Mouse (Mus musculus): ENCODE measurements around the gene Gm17364. TPM values are rescaled to one million over a fixed set of nuclear protein-coding genes. Genes with fewer than 3 reads are reported as not detected.
"Not testable (repeated sequence)": the region's sequence is repeated elsewhere in the genome, so short reads cannot be mapped to it uniquely, and the experiment has no call there.

Gene Gm17364
- total RNA-seq (2021): not detected
- long read RNA-seq, partial matches to known transcripts: 0 of 3 reads
- long read RNA-seq, other reads (novel, unspliced or antisense): 3 of 3 reads

GRCm38 (mm10) chr13:41273927-41274650 lies at the start of gene Gm17364:
Gene Gm17364, minus strand, starts transcription at chr13:41273977.
- DNase-seq (ENCODE audit: low spot score in 2 of 2): no peak

GRCm38 (mm10) chr13:41321433-41321832 lies 47.7 kb upstream of the Gm17364 start:
- DNase-seq (ENCODE audit: low spot score in 2 of 2): no peak

GRCm38 (mm10) chr13:41320749-41321148 lies 47.0 kb upstream of the Gm17364 start:
- DNase-seq (ENCODE audit: low spot score in 2 of 2): no peak

- peak; percentile 43 to 88 for DNase-seq (ENCODE audit: low spot score in 2 of 2)
These were observed 28.9 kb upstream of the Gm17364 start for GRCm38 (mm10) chr13:41302716-41303115.

- DNase-seq (ENCODE audit: low spot score in 2 of 2): no peak
These were observed 26.3 kb upstream of the Gm17364 start for GRCm38 (mm10) chr13:41300037-41300436.

GRCm38 (mm10) chr13:41298996-41299395 lies 25.2 kb upstream of the Gm17364 start:
- DNase-seq (ENCODE audit: low spot score in 2 of 2): no peak

GRCm38 (mm10) chr13:41298533-41298932 lies 24.8 kb upstream of the Gm17364 start:
- no peak for DNase-seq (ENCODE audit: low spot score in 2 of 2)

GRCm38 (mm10) chr13:41296396-41296795 lies 22.6 kb upstream of the Gm17364 start:
- no peak for DNase-seq (ENCODE audit: low spot score in 2 of 2)

GRCm38 (mm10) chr13:41295886-41296285 lies 22.1 kb upstream of the Gm17364 start:
- no peak for DNase-seq (ENCODE audit: low spot score in 2 of 2)

GRCm38 (mm10) chr13:41293595-41293994 lies 19.8 kb upstream of the Gm17364 start:
- DNase-seq (ENCODE audit: low spot score in 2 of 2): no peak

- no peak for DNase-seq (ENCODE audit: low spot score in 2 of 2)
These were observed 17.7 kb upstream of the Gm17364 start for GRCm38 (mm10) chr13:41291466-41291974.

- DNase-seq (ENCODE audit: low spot score in 2 of 2): no peak
These were observed 12.5 kb upstream of the Gm17364 start for GRCm38 (mm10) chr13:41286285-41286684.

GRCm38 (mm10) chr13:41285448-41285847 lies 11.7 kb upstream of the Gm17364 start:
- no peak for DNase-seq (ENCODE audit: low spot score in 2 of 2)

GRCm38 (mm10) chr13:41283256-41283655 lies 9.5 kb upstream of the Gm17364 start:
- DNase-seq (ENCODE audit: low spot score in 2 of 2): peak; percentile 51 to 86

GRCm38 (mm10) chr13:41280696-41281095 lies 6.9 kb upstream of the Gm17364 start:
- no peak for DNase-seq (ENCODE audit: low spot score in 2 of 2)

GRCm38 (mm10) chr13:41267827-41268408 lies 5.9 kb downstream of the Gm17364 start:
- DNase-seq (ENCODE audit: low spot score in 2 of 2): peak; percentile 42 to 53

- no peak for DNase-seq (ENCODE audit: low spot score in 2 of 2)
These were observed 10.3 kb downstream of the Gm17364 start for GRCm38 (mm10) chr13:41263304-41264006.

- DNase-seq (ENCODE audit: low spot score in 2 of 2): not testable (repeated sequence)
These were observed 12.2 kb downstream of the Gm17364 start for GRCm38 (mm10) chr13:41261617-41262016.

GRCm38 (mm10) chr13:41257851-41258250 lies 15.9 kb downstream of the Gm17364 start:
- DNase-seq (ENCODE audit: low spot score in 2 of 2): no peak

GRCm38 (mm10) chr13:41256962-41257361 lies 16.8 kb downstream of the Gm17364 start:
- no peak for DNase-seq (ENCODE audit: low spot score in 2 of 2)

- no peak for DNase-seq (ENCODE audit: low spot score in 2 of 2)
These were observed 17.7 kb downstream of the Gm17364 start for GRCm38 (mm10) chr13:41256126-41256525.

- DNase-seq (ENCODE audit: low spot score in 2 of 2): no peak
These were observed 21.0 kb downstream of the Gm17364 start for GRCm38 (mm10) chr13:41252736-41253135.

All from layer of hippocampus, adult 18-20 months (tissue).